Mouse (Mus musculus) G1E (cell line): ENCODE data around the gene Ern1. TPM values are rescaled to one million over a fixed set of nuclear protein-coding genes. Genes with fewer than 3 reads are reported as not detected.
A peak's percentile ranks its signal among the peaks of the same experiment; 100 is the strongest.

ENCODE experiments used
- ATAC-seq: 2 replicates; pipeline ENCODE4 v1.8.0; 2016; ENCODE audit warnings: mild to moderate bottlenecking; ENCODE audit not compliant: insufficient number of reproducible peaks, poor library complexity, low FRiP score, severe bottlenecking; ENCODE audit errors: extremely low read depth
- DNase-seq: peaks from one replicate; pipeline ENCODE4 v3.0.0; 2012; ENCODE audit warnings: low spot score
- H3K27me3 ChIP-seq: 2 replicates; pipeline ENCODE4 v1.6.1; 2012; ENCODE audit warnings: mild to moderate bottlenecking, low read length, inconsistent platforms; ENCODE audit not compliant: insufficient read depth
- H3K36me3 ChIP-seq: replicated peaks from 2 replicates; pipeline ENCODE3; 2012; ENCODE audit warnings: mild to moderate bottlenecking, inconsistent platforms
- H3K4me1 ChIP-seq: 2 replicates; pipeline ENCODE4 v1.6.1; 2012; ENCODE audit warnings: low read depth, low read length, inconsistent platforms, mixed read lengths; ENCODE audit not compliant: insufficient read depth
- H3K4me3 ChIP-seq: 2 replicates; pipeline ENCODE4 v1.5.1; 2012; ENCODE audit warnings: low read depth, mild to moderate bottlenecking, inconsistent platforms, low read length, moderate library complexity, mixed read lengths
- H3K9me3 ChIP-seq: replicated peaks from 2 replicates; pipeline ENCODE4 v1.6.1; 2012; ENCODE audit warnings: inconsistent platforms
- CTCF ChIP-seq: IDR thresholded peaks from 2 replicates; pipeline ENCODE4 v1.5.1; 2012; ENCODE audit warnings: low read depth, low read length, inconsistent platforms, mixed read lengths
- GATA1 ChIP-seq: IDR thresholded peaks from 2 replicates; pipeline ENCODE4 v1.6.1; 2012; ENCODE audit warnings: borderline replicate concordance, low read length, inconsistent platforms, mixed read lengths
- GATA2 ChIP-seq: IDR thresholded peaks from 2 replicates; pipeline ENCODE4 v1.6.1; 2012; ENCODE audit warnings: low read depth, low read length, inconsistent platforms, borderline replicate concordance
- POLR2AphosphoS5 ChIP-seq: IDR thresholded peaks from 2 replicates; pipeline ENCODE4 v1.6.1; 2012; ENCODE audit warnings: low read depth, low read length, inconsistent platforms; ENCODE audit not compliant: insufficient replicate concordance
- TAL1 ChIP-seq: conservative IDR thresholded peaks from 2 replicates; pipeline ENCODE4 v1.6.1; 2012; ENCODE audit warnings: low read depth, low read length, inconsistent platforms, mixed read lengths
- polyA plus RNA-seq: library from polyadenylated mRNA; stranded (reverse); fragments of >175 nt; gene quantifications from 2 replicates; pipeline ENCODE4 v1.2.3, GENCODE M21; 2012
- total RNA-seq, 2 experiments: library from RNA; stranded (forward) in 1 of 2; stranded (reverse) in 1 of 2; fragments of 200-1000 nt in 1 of 2; fragments of >200 nt in 1 of 2; fragmentation: Nextera tagmentation in 1 of 2; gene quantifications; 2 replicates each; pipeline ENCODE4 v1.2.3; 2014 to 2017

Ern1 gene
- total and polyA plus RNA-seq, 3 experiments, result 11.0 to 44.5 (median 11.5) TPM

DNA sequence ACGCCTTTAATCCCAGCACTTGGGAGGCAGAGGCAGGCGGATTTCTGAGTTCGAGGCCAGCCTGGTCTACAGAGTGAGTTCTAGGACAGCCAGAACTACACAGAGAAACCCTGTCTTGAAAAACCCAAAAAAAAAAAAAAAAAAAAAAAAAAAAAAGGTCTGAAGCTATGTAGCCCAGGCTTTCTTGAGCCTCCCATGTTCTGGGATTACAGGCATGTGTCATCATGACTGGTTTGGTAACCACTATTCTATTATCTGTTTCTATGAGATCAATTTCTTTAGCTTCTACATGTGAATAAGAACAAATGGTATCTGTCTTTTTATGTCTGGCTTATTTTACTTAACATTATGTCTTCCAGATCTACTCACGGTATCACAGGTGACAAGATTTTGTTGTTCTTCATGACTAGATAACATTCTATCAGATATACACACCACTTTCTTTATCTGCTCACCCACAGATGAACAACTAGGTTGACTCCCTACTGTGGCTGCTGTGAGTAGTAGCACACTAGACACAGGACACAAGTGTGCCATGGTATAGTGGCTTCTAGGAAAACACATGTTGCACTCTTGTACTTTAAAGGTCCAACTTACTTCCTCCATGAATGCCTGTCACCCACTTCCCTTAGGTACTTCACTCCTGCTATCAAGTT, 10.0 kb downstream of the Ern1 start:
- DNase-seq (no peak), ATAC-seq (peak; percentile 15; the same call in 1 of the 2 replicates)
- H3K4me3 ChIP-seq, result no peak overlapping the region; the same call in 1 of the 2 replicates
- H3K4me1 ChIP-seq, result peaks cover 75% of the 10 kb centered on the region
- TF ChIP-seq GATA1, result no peak
- TF ChIP-seq TAL1, result peak; percentile 46
- H3K36me3 ChIP-seq, result peaks cover 30% of the 10 kb centered on the region
- no peaks in the 10 kb centered on the region for H3K9me3 ChIP-seq
- H3K27me3 ChIP-seq, result no peaks in the 10 kb centered on the region

DNA sequence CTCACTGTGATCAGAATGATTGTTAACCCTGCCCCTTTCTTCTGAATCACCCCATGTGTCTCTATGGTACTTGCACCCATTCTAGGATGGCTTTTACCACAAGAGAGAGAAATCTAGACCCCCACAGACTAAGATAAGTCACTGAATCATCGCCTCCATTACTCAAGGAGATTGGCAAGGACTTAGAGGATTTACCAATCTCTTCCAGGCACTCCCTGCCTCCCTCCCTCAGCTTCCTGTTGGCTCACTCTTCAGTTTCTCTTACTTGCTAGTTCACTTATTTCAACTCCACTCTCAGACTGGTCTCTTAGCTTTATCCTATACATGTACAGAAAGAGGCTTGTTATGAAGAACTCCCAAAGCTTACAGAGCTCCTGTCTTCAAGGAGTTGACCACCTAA, 12.3 kb downstream of the Ern1 start:
- DNase-seq (no peak), ATAC-seq (no peak)
- no peak overlapping the region for H3K4me3 ChIP-seq
- H3K9me3 ChIP-seq, result no peaks in the 10 kb centered on the region
- peaks cover 38% of the 10 kb centered on the region for H3K36me3 ChIP-seq
- TF ChIP-seq GATA2 (no peak), POLR2AphosphoS5 (no peak), CTCF (no peak)
- no peaks in the 10 kb centered on the region for H3K27me3 ChIP-seq
- H3K4me1 ChIP-seq, result peaks cover 73% of the 10 kb centered on the region

DNA sequence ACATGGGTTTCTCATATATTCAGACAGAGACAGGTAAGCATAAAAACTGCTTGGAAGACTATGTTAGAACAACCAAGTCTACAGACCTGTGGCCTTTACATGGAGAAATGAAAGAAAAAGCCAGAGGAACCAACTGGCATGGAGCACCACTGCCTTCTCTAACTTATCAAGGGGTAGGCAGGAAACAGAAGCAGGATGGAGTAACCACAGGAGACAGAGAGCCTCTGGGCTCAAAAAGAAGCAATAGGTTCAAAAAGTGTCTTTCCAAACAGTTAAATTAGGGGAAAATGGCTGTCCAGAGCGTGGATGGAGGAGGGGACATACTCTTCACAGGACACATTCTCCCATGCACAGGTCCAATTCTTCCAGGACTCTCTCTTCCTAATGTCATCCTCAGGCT, 16.0 kb downstream of the Ern1 start:
- Histone ChIP-seq H3K4me3 (no peak overlapping the region), H3K9me3 (no peaks in the 10 kb centered on the region), H3K4me1 (peaks cover 72% of the 10 kb centered on the region), H3K36me3 (peaks cover 20% of the 10 kb centered on the region), H3K27me3 (no peaks in the 10 kb centered on the region)
- no peak for TF ChIP-seq GATA2
- TF ChIP-seq POLR2AphosphoS5, result no peak
- TF ChIP-seq TAL1, result no peak
- ATAC-seq (no peak), DNase-seq (no peak)

GRCm38 (mm10) chr11:106468509-106468908, 19.1 kb downstream of the Ern1 start:
- ATAC-seq, result no peak
- TF ChIP-seq CTCF, result no peak
- no peak for TF ChIP-seq GATA1
- TF ChIP-seq POLR2AphosphoS5, result no peak
- no peak for TF ChIP-seq TAL1
- TF ChIP-seq GATA2, result no peak
- H3K4me1 ChIP-seq, result peaks cover 83% of the 10 kb centered on the region

GRCm38 (mm10) chr11:106465932-106466331, 21.7 kb downstream of the Ern1 start:
- Histone ChIP-seq H3K27me3 (no peaks in the 10 kb centered on the region), H3K4me3 (no peak overlapping the region), H3K9me3 (no peaks in the 10 kb centered on the region), H3K4me1 (peaks cover 85% of the 10 kb centered on the region), H3K36me3 (peaks cover 6% of the 10 kb centered on the region)
- TF ChIP-seq POLR2AphosphoS5 (no peak), GATA2 (no peak)
- DNase-seq (no peak), ATAC-seq (no peak)

More at GRCm38 (mm10) chr11:106468509-106468908, 19.1 kb downstream of the Ern1 start:
- peak overlapping the region; percentile 25; the same call in 1 of the 2 replicates for H3K4me3 ChIP-seq
- peaks cover 9% of the 10 kb centered on the region for H3K36me3 ChIP-seq
- no peaks in the 10 kb centered on the region for H3K9me3 ChIP-seq
- DNase-seq, result no peak
- no peaks in the 10 kb centered on the region for H3K27me3 ChIP-seq

DNA sequence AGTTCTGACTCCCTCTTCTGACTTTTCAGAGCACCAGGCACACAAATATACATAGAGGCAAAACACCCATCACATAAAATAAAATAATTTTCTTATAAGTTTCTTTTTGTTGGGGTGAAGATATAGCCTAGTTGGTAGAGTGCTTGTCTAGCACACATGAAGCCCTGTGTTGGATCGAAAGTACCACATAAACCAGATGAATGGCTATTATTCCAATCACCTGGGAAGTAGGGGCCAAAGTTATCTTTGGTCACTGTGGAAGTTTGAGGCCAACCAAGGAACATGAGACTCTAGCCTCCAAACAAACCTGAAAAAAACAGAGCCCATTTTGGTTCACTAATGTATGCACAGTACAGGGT, 22.1 kb downstream of the Ern1 start:
- no peaks in the 10 kb centered on the region for H3K9me3 ChIP-seq
- H3K36me3 ChIP-seq, result peaks cover 5% of the 10 kb centered on the region
- H3K4me1 ChIP-seq, result peaks cover 85% of the 10 kb centered on the region
- H3K4me3 ChIP-seq, result no peak overlapping the region
- no peak for DNase-seq
- H3K27me3 ChIP-seq, result no peaks in the 10 kb centered on the region
- TF ChIP-seq GATA1, result no peak
- no peak for TF ChIP-seq CTCF
- no peak for TF ChIP-seq POLR2AphosphoS5
- TF ChIP-seq GATA2, result no peak
- TF ChIP-seq TAL1, result no peak
- no peak for ATAC-seq
